Mouse (Mus musculus): ENCODE data around the gene Lrig2. TPM values are rescaled to one million over a fixed set of nuclear protein-coding genes. Genes with fewer than 3 reads are reported as not detected.

The Lrig2 gene
- polyA plus RNA-seq, 1 experiment from 2014 or later: 6.4 TPM

DNA sequence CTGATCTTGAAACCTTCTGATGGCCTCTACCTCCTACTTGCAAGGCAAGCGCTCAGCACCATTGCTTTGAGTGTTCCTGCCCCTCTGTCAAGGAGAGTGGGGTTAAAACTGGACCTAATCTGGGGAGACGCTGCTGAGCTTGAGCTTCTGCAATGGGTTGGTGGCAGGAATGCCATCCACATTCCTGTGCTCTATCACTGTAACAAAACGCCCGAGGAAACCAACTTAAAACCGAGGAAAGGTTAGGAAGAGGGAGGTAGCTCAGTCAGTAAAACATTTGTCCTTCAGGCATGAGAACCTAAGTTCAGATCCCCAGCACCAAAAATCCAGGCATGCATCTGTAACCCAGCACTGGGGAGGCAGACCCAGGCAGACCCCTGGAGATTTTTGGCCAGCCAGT, 111.6 kb downstream of the Lrig2 start:
- H3K4me1 ChIP-seq (replicated peaks; ENCODE audit: control insufficient read depth, insufficient read depth, low read length): no peaks in the 10 kb centered on the region
- no peaks in the 10 kb centered on the region for H3K27me3 ChIP-seq (replicated peaks; ENCODE audit: control insufficient read depth, insufficient read depth, low read length)
- no peak for TF ChIP-seq CTCF (IDR thresholded peaks at IDR 0.05; ENCODE audit: low read depth)
- H3K27ac ChIP-seq (ENCODE audit: low read depth, low read length): no peak overlapping the region
- no peak for ATAC-seq
- H3K9ac ChIP-seq (ENCODE audit: low read depth, low read length): no peak overlapping the region
- H3K4me3 ChIP-seq (ENCODE audit: low read depth, low read length): no peak overlapping the region
- H3K36me3 ChIP-seq (ENCODE audit: control insufficient read depth, insufficient read depth): no peaks in the 10 kb centered on the region
- no peak overlapping the region for H3K4me2 ChIP-seq (replicated peaks; ENCODE audit: low read depth)
- H3K9me3 ChIP-seq (ENCODE audit: control insufficient read depth): no peaks in the 10 kb centered on the region
- 86% methylated on average over 5 of the region's 5 CpGs for WGBS

DNA sequence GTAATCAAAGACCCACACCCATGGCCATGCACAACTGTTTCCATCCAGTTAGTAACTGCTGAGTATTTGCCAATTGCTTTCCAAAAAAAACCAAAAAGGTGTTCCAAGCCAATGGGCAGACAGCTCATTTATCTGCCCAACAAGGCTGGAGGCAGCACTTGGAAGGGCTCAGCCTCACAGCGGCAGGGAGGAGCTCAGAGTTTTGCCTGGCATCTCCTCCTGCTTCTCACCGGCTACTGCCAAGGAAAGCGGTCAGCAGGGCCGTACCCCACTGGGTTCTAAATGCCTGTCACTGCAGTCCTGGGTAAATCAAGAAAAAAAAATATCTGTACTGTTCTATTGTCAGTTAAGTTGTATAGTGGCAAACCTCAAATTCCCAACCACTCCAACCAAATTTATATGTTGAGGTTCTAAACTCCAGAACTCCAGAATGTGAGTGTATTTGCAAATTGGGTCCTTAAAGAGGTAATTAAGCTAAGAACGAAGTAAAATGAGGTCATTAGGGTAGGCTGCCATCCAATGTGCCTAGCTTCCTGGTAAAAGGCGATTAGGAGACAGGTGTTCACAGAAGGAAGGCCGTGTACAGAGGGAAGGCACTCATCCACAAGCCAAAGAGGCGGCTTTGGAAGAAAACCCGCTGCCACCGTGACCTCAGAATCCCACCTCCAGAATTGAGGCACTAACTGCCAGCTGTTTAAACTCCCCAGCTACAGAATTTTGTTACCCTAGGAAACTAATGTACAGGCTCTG, 112.2 kb downstream of the Lrig2 start:
- no peak for TF ChIP-seq CTCF (IDR thresholded peaks at IDR 0.05; ENCODE audit: low read depth)
- 76% methylated on average over 10 of the region's 10 CpGs for WGBS
- no peak for ATAC-seq

DNA sequence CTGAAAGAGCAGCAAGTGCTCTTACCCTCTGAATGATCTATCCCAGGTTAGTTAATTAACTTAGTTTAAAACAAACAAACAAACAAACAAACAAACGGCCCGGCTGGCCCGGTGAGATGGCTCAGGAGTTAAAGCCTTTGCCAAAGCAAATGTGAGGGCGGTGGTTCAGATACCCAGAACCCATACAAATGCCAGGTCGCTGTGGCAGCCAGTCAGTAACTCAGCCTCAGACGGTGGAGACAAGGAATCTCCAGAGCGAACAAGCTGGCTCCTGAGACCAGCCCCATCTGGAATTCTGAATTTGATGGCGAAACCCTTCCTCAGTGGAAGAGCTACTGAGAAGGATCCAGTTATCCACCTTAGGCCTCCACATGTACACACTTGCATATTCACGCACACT, 114.4 kb downstream of the Lrig2 start:
- H3K36me3 ChIP-seq (ENCODE audit: control insufficient read depth, insufficient read depth): no peaks in the 10 kb centered on the region
- no peak overlapping the region for H3K27ac ChIP-seq (ENCODE audit: low read depth, low read length)
- no peak for ATAC-seq
- H3K4me2 ChIP-seq (replicated peaks; ENCODE audit: low read depth): no peak overlapping the region
- no peak overlapping the region for H3K9ac ChIP-seq (ENCODE audit: low read depth, low read length)
- no peaks in the 10 kb centered on the region for H3K27me3 ChIP-seq (replicated peaks; ENCODE audit: control insufficient read depth, insufficient read depth, low read length)
- no peaks in the 10 kb centered on the region for H3K9me3 ChIP-seq (ENCODE audit: control insufficient read depth)
- H3K4me1 ChIP-seq (replicated peaks; ENCODE audit: control insufficient read depth, insufficient read depth, low read length): no peaks in the 10 kb centered on the region
- whole genome bisulfite sequencing: 72% methylated on average over 9 of the region's 9 CpGs
- TF ChIP-seq CTCF (IDR thresholded peaks at IDR 0.05; ENCODE audit: low read depth): no peak
- no peak overlapping the region for H3K4me3 ChIP-seq (ENCODE audit: low read depth, low read length)

More for the DNA sequence above, 112.2 kb downstream of the Lrig2 start:
- Histone ChIP-seq H3K9me3 (ENCODE audit: control insufficient read depth) (no peaks in the 10 kb centered on the region), H3K9ac (ENCODE audit: low read depth, low read length) (no peak overlapping the region), H3K36me3 (ENCODE audit: control insufficient read depth, insufficient read depth) (no peaks in the 10 kb centered on the region), H3K27ac (ENCODE audit: low read depth, low read length) (no peak overlapping the region), H3K4me3 (ENCODE audit: low read depth, low read length) (no peak overlapping the region), H3K4me1 (replicated peaks; ENCODE audit: control insufficient read depth, insufficient read depth, low read length) (no peaks in the 10 kb centered on the region), H3K4me2 (replicated peaks; ENCODE audit: low read depth) (no peak overlapping the region), H3K27me3 (replicated peaks; ENCODE audit: control insufficient read depth, insufficient read depth, low read length) (no peaks in the 10 kb centered on the region)

DNA sequence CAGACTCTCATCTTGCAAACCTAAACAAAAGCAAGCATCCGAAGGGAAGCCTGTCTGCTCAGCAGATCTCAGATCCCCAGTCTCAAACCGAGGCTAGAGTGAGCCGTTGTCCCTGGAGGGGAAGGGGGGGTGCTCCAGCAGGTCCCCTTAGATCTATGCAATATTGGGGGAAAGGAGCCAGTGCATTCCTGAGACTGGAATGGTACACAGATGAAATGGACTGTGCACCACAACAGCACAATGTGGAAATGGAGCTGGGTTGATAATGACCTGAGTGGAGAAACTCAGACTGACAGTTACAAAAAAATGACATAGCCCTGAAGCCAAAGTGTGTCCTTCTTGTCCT, 115.0 kb downstream of the Lrig2 start:
- Histone ChIP-seq H3K9ac (ENCODE audit: low read depth, low read length) (no peak overlapping the region), H3K4me1 (replicated peaks; ENCODE audit: control insufficient read depth, insufficient read depth, low read length) (no peaks in the 10 kb centered on the region), H3K4me2 (replicated peaks; ENCODE audit: low read depth) (no peak overlapping the region), H3K4me3 (ENCODE audit: low read depth, low read length) (no peak overlapping the region), H3K9me3 (ENCODE audit: control insufficient read depth) (no peaks in the 10 kb centered on the region), H3K36me3 (ENCODE audit: control insufficient read depth, insufficient read depth) (no peaks in the 10 kb centered on the region), H3K27me3 (replicated peaks; ENCODE audit: control insufficient read depth, insufficient read depth, low read length) (no peaks in the 10 kb centered on the region), H3K27ac (ENCODE audit: low read depth, low read length) (no peak overlapping the region)
- TF ChIP-seq CTCF (IDR thresholded peaks at IDR 0.05; ENCODE audit: low read depth): no peak
- ATAC-seq: no peak
- WGBS: 52% methylated on average over 3 of the region's 3 CpGs

DNA sequence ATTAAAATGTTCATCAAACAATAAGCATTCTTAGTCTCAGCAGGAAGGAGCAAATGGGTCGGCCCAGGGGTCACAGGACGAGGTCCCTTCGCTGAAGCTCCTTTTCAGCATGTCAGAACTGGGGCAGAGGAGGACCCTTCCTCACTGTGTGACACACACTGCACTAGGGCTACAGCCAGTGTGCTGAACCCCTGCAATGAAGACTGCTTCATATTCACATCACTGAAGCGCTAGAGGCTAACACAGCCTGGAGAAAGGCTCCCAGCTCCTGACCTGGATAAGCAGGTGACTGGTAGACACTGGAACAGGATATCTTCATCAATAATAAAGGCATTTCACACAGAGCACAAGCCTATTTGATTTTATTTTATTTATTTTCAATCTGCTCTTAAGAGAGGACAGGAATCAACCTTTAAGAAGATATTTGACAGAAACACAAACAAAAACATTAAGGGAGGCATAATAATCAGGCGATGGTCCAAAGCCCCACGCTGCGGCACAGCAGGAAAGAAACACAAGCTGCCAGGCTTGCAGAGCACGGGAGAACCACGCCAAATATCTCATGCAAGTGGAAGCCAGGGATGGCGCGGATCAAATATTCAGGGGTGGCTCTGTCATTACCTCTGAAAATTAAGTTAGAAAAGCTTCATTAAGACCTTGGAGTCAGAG, 115.5 kb downstream of the Lrig2 start:
- Histone ChIP-seq H3K9ac (ENCODE audit: low read depth, low read length) (no peak overlapping the region), H3K9me3 (ENCODE audit: control insufficient read depth) (no peaks in the 10 kb centered on the region), H3K36me3 (ENCODE audit: control insufficient read depth, insufficient read depth) (no peaks in the 10 kb centered on the region), H3K27me3 (replicated peaks; ENCODE audit: control insufficient read depth, insufficient read depth, low read length) (no peaks in the 10 kb centered on the region), H3K27ac (ENCODE audit: low read depth, low read length) (no peak overlapping the region), H3K4me2 (replicated peaks; ENCODE audit: low read depth) (no peak overlapping the region), H3K4me3 (ENCODE audit: low read depth, low read length) (no peak overlapping the region), H3K4me1 (replicated peaks; ENCODE audit: control insufficient read depth, insufficient read depth, low read length) (no peaks in the 10 kb centered on the region)
- no peak for ATAC-seq
- no peak for TF ChIP-seq CTCF (IDR thresholded peaks at IDR 0.05; ENCODE audit: low read depth)
- WGBS: 75% methylated on average over 11 of the region's 11 CpGs

GRCm38 (mm10) chr3:104390072-104390471, 121.6 kb downstream of the Lrig2 start:
- Histone ChIP-seq H3K9ac (ENCODE audit: low read depth, low read length) (no peak overlapping the region), H3K27me3 (replicated peaks; ENCODE audit: control insufficient read depth, insufficient read depth, low read length) (no peaks in the 10 kb centered on the region), H3K36me3 (ENCODE audit: control insufficient read depth, insufficient read depth) (no peaks in the 10 kb centered on the region), H3K4me3 (ENCODE audit: low read depth, low read length) (no peak overlapping the region), H3K4me2 (replicated peaks; ENCODE audit: low read depth) (no peak overlapping the region), H3K27ac (ENCODE audit: low read depth, low read length) (no peak overlapping the region), H3K4me1 (replicated peaks; ENCODE audit: control insufficient read depth, insufficient read depth, low read length) (no peaks in the 10 kb centered on the region), H3K9me3 (ENCODE audit: control insufficient read depth) (no peaks in the 10 kb centered on the region)
- TF ChIP-seq CTCF (IDR thresholded peaks at IDR 0.05; ENCODE audit: low read depth): no peak
- ATAC-seq: no peak
- WGBS: 61% methylated on average over 10 of the region's 10 CpGs
